Mouse (Mus musculus) bone marrow, adult 2 months (tissue): ENCODE measurements around the gene Gtsf1l. TPM values are rescaled to one million over a fixed set of nuclear protein-coding genes. Genes with fewer than 3 reads are reported as not detected.
"Not testable (repeated sequence)": the region's sequence is repeated elsewhere in the genome, so short reads cannot be mapped to it uniquely, and the experiment has no call there.

ENCODE experiments used
- H3K27ac ChIP-seq: fragments of 200-500 bp; 2 replicates; pipeline ENCODE4 v1.5.1; 2012; ENCODE audit warnings: low read depth, mild to moderate bottlenecking, control low read depth, inconsistent platforms, low read length; ENCODE audit not compliant: control insufficient read depth, poor library complexity, insufficient read depth
- H3K4me1 ChIP-seq: fragments of 200-500 bp; 2 replicates; pipeline ENCODE4 v1.6.1; 2011; ENCODE audit warnings: low read length; ENCODE audit not compliant: control insufficient read depth, insufficient read depth
- H3K4me3 ChIP-seq: fragments of 200-500 bp; replicated peaks from 2 replicates; pipeline ENCODE3; 2011; ENCODE audit warnings: mild to moderate bottlenecking, low read depth, low read length, control low read depth; ENCODE audit not compliant: control insufficient read depth
- CTCF ChIP-seq: fragments of 200-500 bp; IDR thresholded peaks from 2 replicates; pipeline ENCODE4 v1.5.1; 2011; ENCODE audit warnings: low read length, control low read depth; ENCODE audit not compliant: control insufficient read depth, insufficient read depth
- POLR2A ChIP-seq: fragments of 200-500 bp; IDR thresholded peaks from 2 replicates; pipeline ENCODE4 v1.6.1; 2011; ENCODE audit warnings: low read depth, mild to moderate bottlenecking, control low read depth, low read length, borderline replicate concordance; ENCODE audit not compliant: control insufficient read depth
- WGBS: fragments of 180-500 bp; shearing (Covaris S2); methylation state at CpG from one replicate; pipeline ENCODE4 v1.1.7; 2018; 5-methylcytosine and 5-hydroxymethylcytosine counted together
- polyA plus RNA-seq: library from polyadenylated mRNA; stranded (reverse); fragments of >200 nt; gene quantifications from 2 replicates; pipeline ENCODE4 v1.2.4, GENCODE M21; 2011; ENCODE audit warnings: low replicate concordance; ENCODE audit not compliant: missing spikeins, insufficient read depth, insufficient read length

Gene Gtsf1l
- polyA plus RNA-seq, 1 experiment: 10.0 TPM

DNA sequence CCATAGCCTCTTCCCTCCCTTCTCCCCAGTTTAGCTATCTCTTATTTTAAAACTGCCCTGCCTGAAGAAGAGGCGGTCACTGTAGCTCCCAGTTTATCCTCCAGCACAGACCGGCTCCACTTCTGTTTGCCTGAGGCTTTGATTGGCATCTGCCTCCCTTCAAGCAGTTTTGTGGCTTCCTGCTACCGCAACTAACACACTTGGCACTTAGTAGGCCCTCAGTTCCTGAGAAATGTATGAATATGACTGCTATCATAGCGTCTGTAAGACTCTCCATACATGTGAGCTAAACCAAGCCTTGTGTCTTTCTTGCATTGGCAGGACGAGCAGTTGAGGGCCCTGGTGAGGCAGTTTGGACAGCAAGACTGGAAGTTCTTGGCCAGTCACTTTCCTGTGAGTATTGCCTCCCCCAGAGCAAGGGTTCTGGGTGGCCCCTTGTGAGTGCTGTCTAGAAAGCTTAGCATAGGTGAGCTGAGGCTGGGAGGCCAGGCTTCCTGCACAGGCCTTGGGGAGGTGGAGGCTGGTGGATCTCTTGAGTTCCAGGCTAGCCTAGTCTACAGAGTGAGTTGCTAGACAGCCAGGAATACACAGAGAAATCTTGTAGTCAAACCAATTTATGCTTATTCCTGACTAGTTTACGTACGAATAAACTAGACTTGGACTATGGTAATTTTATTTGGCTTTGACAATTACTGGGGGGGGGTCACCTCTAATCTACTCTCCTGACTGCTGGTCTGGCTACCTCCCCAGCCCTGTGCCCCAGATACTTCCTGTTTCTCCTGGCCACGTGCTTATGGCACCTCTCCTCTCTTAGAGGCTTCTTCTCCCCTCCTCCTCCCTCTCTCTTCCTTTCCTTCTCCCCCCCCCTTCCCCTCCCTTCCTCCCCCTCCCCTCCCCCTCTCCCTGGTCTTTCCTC, 26.2 kb downstream of the Gtsf1l start:
- H3K27ac ChIP-seq: no peak overlapping the region
- H3K4me3 ChIP-seq: no peak overlapping the region
- H3K4me1 ChIP-seq: peaks cover 2% of the 10 kb centered on the region; the same call in 1 of the 2 replicates
- 59% methylated on average over 8 of the region's 8 CpGs for WGBS
- TF ChIP-seq CTCF: no peak
- TF ChIP-seq POLR2A: no peak

DNA sequence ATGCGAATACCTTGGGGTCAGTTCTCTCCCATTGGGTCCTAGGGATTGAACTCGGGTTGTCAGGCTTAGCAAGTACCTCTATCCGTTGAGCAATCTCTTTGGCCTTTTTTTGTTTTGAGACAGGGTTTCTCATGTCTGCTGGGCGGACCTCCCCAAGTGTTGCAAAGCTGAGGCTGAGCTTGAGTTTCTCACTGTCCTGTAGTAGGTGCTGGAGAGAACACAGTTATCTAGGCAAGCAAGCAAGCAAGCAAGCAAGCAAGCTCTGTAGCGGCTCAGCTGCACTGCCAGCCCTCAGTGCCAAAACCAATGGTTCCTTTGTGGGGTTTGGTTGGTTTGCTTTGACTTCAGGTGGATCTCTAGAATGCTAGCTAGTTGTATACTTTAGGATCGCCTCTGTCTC, 27.0 kb downstream of the Gtsf1l start:
- TF ChIP-seq CTCF (no peak), POLR2A (no peak)
- 60% methylated on average over 6 of the region's 6 CpGs for WGBS
- H3K4me1 ChIP-seq: peaks cover 2% of the 10 kb centered on the region; the same call in 1 of the 2 replicates
- H3K27ac ChIP-seq: no peak overlapping the region
- H3K4me3 ChIP-seq: no peak overlapping the region

DNA sequence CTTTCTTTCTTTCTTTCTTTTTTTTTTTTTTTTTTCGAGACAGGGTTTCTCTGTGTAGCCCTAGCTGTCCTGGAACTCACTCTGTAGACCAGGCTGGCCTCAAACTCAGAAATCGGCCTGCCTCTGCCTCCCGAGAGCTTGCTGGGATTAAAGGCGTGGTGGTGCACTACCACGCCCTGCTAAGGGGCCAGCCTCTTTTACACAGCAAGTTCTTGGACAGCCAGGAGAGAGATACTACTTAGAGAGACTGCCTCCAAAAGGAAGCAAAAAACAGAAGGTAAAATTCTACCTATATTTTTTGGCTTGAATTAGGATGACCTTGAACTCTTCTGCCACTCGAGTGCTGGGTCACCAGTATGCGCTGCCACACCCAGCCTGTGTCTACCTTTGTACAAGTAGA, 28.7 kb downstream of the Gtsf1l start:
- H3K27ac ChIP-seq, H3K4me1 ChIP-seq, H3K4me3 ChIP-seq: not testable (repeated sequence)
- 89% methylated on average over 7 of the region's 7 CpGs for WGBS

DNA sequence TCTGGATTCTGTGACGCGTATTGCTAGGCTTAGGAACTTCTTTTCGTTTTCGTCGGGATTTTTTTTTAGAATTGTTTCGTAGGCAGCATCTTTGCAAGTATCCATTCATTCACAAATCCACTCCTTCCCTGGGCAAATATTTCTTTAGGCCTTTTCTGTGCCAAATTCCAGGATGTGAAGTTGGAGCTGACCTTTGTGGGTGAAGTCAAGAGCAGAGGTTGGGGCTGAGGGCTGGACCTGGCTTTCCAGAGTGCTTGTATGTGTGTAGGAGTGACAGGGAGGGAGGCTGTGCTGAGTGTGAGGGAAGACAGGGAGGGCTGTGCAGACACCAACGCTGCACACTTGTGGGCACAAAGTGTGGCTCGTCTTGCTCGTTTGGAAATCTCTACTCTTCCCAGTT, 31.1 kb downstream of the Gtsf1l start:
- H3K4me1 ChIP-seq: peaks cover 2% of the 10 kb centered on the region; the same call in 1 of the 2 replicates
- no peak overlapping the region for H3K4me3 ChIP-seq
- TF ChIP-seq CTCF: no peak
- TF ChIP-seq POLR2A: no peak
- 88% methylated on average over 9 of the region's 9 CpGs for WGBS
- H3K27ac ChIP-seq: no peak overlapping the region

DNA sequence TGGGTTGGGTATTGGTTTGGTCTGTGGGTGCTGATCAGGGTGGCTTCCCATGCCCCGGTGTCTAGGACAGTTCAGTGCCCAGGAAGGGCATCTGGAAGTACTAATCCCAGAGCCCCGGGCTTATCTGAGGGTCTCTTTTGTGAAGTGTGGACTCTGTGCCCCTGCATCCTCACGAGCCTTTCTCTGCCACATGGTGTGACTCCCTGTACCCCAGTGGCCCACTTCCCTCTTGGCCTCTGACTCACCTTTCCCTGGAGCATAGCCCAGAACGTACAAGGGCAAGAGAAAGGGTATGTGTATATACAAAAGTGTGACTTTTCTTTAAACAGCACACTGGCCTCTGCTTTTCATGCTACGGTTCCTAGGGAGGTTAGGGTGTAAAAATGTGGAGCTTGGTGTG, 31.9 kb downstream of the Gtsf1l start:
- peak overlapping the region; percentile 82 for H3K4me3 ChIP-seq
- TF ChIP-seq CTCF (no peak), POLR2A (no peak)
- 20% methylated on average over 5 of the region's 5 CpGs for WGBS
- no peak overlapping the region for H3K27ac ChIP-seq
- peaks cover 2% of the 10 kb centered on the region; the same call in 1 of the 2 replicates for H3K4me1 ChIP-seq

- TF ChIP-seq POLR2A: 0 out of 2 replicates have a peak, but pooled peaks have one; percentile 17
- no peak for TF ChIP-seq CTCF
- Histone ChIP-seq H3K4me3 (peak overlapping the region; percentile 82), H3K4me1 (peaks cover 2% of the 10 kb centered on the region; the same call in 1 of the 2 replicates), H3K27ac (peak overlapping the region; percentile 44)
- under 1% methylated on average over 38 of the region's 38 CpGs for WGBS
These were observed 32.7 kb downstream of the Gtsf1l start for GRCm38 (mm10) chr2:163054891-163055494.

- no peak for TF ChIP-seq CTCF
- TF ChIP-seq POLR2A: peak; percentile 84; the same call in 1 of the 2 replicates
- 1% methylated on average over 48 of the region's 48 CpGs for WGBS
- Histone ChIP-seq H3K27ac (peak within 1 kb of the TSS; percentile 44), H3K4me3 (peak within 1 kb of the TSS; percentile 82), H3K4me1 (peaks cover 2% of the 10 kb centered on the region; the same call in 1 of the 2 replicates)
These were observed 33.3 kb downstream of the Gtsf1l start, which contains the start of gene Mybl2 for GRCm38 (mm10) chr2:163054335-163054840. Mybl2 (plus strand) TSS chr2:163054687.

DNA sequence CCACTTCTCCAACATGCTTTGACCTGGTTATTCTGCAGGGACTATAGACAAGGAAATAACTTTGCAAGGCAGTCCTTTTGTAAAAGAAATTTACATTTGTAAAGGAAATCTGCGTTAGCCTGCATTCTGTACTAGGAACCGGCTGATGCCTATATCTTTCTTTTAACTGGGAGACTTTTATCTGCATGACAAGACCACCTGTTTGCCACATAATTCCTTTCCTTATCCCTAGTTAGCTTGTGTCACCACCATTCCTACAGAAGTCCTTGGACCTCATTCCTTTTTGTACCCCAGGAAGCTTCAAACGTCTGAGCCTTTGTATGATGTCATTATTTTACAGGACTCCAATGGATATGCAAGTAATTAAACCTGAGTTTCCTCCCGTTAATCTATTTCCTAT, 34.8 kb downstream of the Gtsf1l start:
- no peak for TF ChIP-seq CTCF
- TF ChIP-seq POLR2A: no peak
- no peak overlapping the region for H3K27ac ChIP-seq
- H3K4me3 ChIP-seq: no peak overlapping the region
- 82% methylated on average over 4 of the region's 4 CpGs for WGBS
- peaks cover 2% of the 10 kb centered on the region; the same call in 1 of the 2 replicates for H3K4me1 ChIP-seq
